Mouse (Mus musculus): ENCODE measurements around the gene Ccdc186. TPM values are rescaled to one million over a fixed set of nuclear protein-coding genes. Genes with fewer than 3 reads are reported as not detected.
A peak's percentile ranks its signal among the peaks of the same experiment; 100 is the strongest.

Gene Ccdc186
- total and polyA plus RNA-seq, 2 experiments from 2014 or later: 15.1 to 18.4 TPM

DNA sequence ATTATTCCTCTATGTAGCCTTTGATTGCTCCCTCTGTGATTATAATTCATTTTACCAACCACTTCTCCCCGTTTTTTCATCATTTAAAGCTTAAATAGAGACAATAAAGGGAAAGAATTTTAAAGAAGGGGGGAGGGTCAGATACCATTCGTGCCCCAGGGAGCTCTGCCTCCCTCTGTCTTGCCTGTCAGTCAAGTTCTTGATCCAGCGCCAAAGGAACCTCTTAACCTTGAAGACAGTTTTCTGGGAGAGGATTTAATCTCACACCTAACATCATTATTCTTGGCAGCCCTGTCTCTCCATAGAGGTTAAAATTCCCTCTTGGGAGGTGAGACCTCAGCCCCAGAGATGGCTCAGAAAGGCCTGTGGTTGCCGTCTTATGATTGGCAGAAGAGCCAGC is 71.3 kb downstream of the Ccdc186 start:
- no peak for ATAC-seq (ENCODE audit: insufficient read depth, low read depth)
- no peak overlapping the region for H3K4me2 ChIP-seq (ENCODE audit: low read depth, low read length)
- WGBS: 53% methylated on average over 4 of the region's 4 CpGs

DNA sequence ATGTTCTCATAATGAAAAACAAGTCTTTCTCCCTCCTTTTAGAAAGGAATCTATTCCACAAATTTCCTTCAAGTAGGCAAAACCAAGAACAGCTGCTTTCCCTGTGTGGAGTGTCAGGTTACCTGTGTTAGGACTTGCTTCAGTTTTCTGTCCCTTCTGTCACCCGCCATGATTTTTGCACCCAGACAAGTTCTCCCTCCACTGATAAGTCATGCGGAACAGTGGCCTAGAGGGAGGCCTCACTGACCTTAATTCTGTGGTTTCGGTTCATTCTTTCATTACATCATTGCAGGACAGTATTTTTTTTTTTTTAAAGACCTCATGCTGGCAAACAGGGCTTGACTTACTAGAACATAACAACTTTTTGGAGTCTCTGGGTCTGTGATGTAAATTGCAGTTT is 72.6 kb downstream of the Ccdc186 start:
- TF ChIP-seq CTCF (IDR thresholded peaks at IDR 0.05; ENCODE audit: low read depth) (no peak), EP300 (IDR thresholded peaks at IDR 0.05; ENCODE audit: low read depth) (no peak)
- H3K9me3 ChIP-seq (replicated peaks; ENCODE audit: control insufficient read depth, low read length): no peaks in the 10 kb centered on the region
- H3K4me1 ChIP-seq (ENCODE audit: control insufficient read depth, insufficient read depth): peaks cover 32% of the 10 kb centered on the region
- ATAC-seq (ENCODE audit: insufficient read depth, low read depth): no peak
- no peak overlapping the region for H3K4me2 ChIP-seq (ENCODE audit: low read depth, low read length)
- H3K4me3 ChIP-seq (ENCODE audit: low read depth, low read length): no peak overlapping the region
- no peak overlapping the region for H3K27ac ChIP-seq (ENCODE audit: low read depth)
- DNase-seq (ENCODE audit: low spot score): no peak
- H3K36me3 ChIP-seq (replicated peaks; ENCODE audit: control insufficient read depth, insufficient read depth, low read length): no peaks in the 10 kb centered on the region
- H3K27me3 ChIP-seq (ENCODE audit: control insufficient read depth, insufficient read depth, low read length): no peaks in the 10 kb centered on the region
- 73% methylated on average over 3 of the region's 3 CpGs for WGBS
- H3K9ac ChIP-seq (replicated peaks; ENCODE audit: low read depth, low read length): no peak overlapping the region

More for the DNA sequence above, 71.3 kb downstream of the Ccdc186 start:
- no peaks in the 10 kb centered on the region for H3K9me3 ChIP-seq (replicated peaks; ENCODE audit: control insufficient read depth, low read length)
- H3K4me3 ChIP-seq (ENCODE audit: low read depth, low read length): no peak overlapping the region
- no peak overlapping the region for H3K27ac ChIP-seq (ENCODE audit: low read depth)
- no peaks in the 10 kb centered on the region for H3K27me3 ChIP-seq (ENCODE audit: control insufficient read depth, insufficient read depth, low read length)
- no peaks in the 10 kb centered on the region for H3K36me3 ChIP-seq (replicated peaks; ENCODE audit: control insufficient read depth, insufficient read depth, low read length)
- DNase-seq (ENCODE audit: low spot score): no peak
- H3K4me1 ChIP-seq (ENCODE audit: control insufficient read depth, insufficient read depth): peaks cover 22% of the 10 kb centered on the region
- no peak overlapping the region for H3K9ac ChIP-seq (replicated peaks; ENCODE audit: low read depth, low read length)
- TF ChIP-seq EP300 (IDR thresholded peaks at IDR 0.05; ENCODE audit: low read depth) (no peak), CTCF (IDR thresholded peaks at IDR 0.05; ENCODE audit: low read depth) (no peak)

DNA sequence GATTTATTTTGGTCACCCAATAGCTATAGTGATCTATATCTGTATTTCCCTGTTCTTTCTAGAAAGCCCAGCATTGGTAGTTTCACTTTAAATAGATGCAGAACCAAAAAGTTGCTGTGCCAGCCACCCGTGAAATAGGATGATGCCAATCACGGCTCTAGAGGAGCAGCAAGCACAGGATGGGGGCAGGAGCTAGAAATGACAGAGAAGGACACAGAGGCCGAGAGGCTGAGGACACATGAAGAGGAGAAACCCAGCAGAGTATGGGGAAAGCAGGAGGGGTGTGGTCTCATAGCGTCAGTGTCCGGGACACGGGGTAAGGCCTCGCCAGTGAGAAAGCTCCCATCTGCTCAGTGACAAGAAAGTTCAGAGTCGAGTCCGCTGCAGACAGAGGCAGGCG is 74.1 kb downstream of the Ccdc186 start:
- WGBS: 53% methylated on average over 10 of the region's 10 CpGs
- H3K4me2 ChIP-seq (ENCODE audit: low read depth, low read length): peak overlapping the region; percentile 24
- DNase-seq (ENCODE audit: low spot score) (no peak), ATAC-seq (ENCODE audit: insufficient read depth, low read depth) (no peak)
- no peak overlapping the region for H3K27ac ChIP-seq (ENCODE audit: low read depth)
- H3K9ac ChIP-seq (replicated peaks; ENCODE audit: low read depth, low read length): no peak overlapping the region
- no peak overlapping the region for H3K4me3 ChIP-seq (ENCODE audit: low read depth, low read length)
- peaks cover 39% of the 10 kb centered on the region for H3K4me1 ChIP-seq (ENCODE audit: control insufficient read depth, insufficient read depth)
- H3K9me3 ChIP-seq (replicated peaks; ENCODE audit: control insufficient read depth, low read length): no peaks in the 10 kb centered on the region
- TF ChIP-seq EP300 (IDR thresholded peaks at IDR 0.05; ENCODE audit: low read depth) (no peak), CTCF (IDR thresholded peaks at IDR 0.05; ENCODE audit: low read depth) (no peak)
- H3K36me3 ChIP-seq (replicated peaks; ENCODE audit: control insufficient read depth, insufficient read depth, low read length): no peaks in the 10 kb centered on the region
- no peaks in the 10 kb centered on the region for H3K27me3 ChIP-seq (ENCODE audit: control insufficient read depth, insufficient read depth, low read length)

DNA sequence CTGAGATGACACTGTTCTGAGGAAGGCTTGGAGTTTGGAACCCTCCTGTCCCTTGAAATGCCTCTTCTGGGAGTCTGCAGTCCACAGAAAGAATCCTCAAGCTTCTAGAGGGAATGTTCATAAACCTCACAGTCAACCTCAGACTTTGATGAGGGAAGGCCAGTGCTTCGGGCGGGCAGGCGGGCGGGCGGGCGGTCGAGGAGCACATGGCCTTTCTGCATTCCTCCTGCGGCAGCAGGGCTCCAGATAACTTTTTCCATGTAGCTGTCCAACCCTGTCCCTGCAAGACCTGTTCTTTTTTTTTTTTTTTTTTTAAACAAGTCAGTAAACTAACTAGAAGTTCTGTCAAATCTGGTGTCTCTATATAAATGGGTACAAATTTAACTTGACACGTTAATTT is 75.4 kb downstream of the Ccdc186 start:
- DNase-seq (ENCODE audit: low spot score) (peak; percentile 78), ATAC-seq (ENCODE audit: insufficient read depth, low read depth) (peak; percentile 72)
- Histone ChIP-seq H3K27ac (ENCODE audit: low read depth) (peak overlapping the region; percentile 67), H3K4me2 (ENCODE audit: low read depth, low read length) (no peak overlapping the region), H3K27me3 (ENCODE audit: control insufficient read depth, insufficient read depth, low read length) (no peaks in the 10 kb centered on the region), H3K9me3 (replicated peaks; ENCODE audit: control insufficient read depth, low read length) (no peaks in the 10 kb centered on the region), H3K4me1 (ENCODE audit: control insufficient read depth, insufficient read depth) (peaks cover 39% of the 10 kb centered on the region), H3K36me3 (replicated peaks; ENCODE audit: control insufficient read depth, insufficient read depth, low read length) (no peaks in the 10 kb centered on the region), H3K4me3 (ENCODE audit: low read depth, low read length) (no peak overlapping the region), H3K9ac (replicated peaks; ENCODE audit: low read depth, low read length) (no peak overlapping the region)
- WGBS: 33% methylated on average over 9 of the region's 9 CpGs
- TF ChIP-seq CTCF (IDR thresholded peaks at IDR 0.05; ENCODE audit: low read depth) (no peak), EP300 (IDR thresholded peaks at IDR 0.05; ENCODE audit: low read depth) (no peak; the same call in 1 of the 2 replicates)

DNA sequence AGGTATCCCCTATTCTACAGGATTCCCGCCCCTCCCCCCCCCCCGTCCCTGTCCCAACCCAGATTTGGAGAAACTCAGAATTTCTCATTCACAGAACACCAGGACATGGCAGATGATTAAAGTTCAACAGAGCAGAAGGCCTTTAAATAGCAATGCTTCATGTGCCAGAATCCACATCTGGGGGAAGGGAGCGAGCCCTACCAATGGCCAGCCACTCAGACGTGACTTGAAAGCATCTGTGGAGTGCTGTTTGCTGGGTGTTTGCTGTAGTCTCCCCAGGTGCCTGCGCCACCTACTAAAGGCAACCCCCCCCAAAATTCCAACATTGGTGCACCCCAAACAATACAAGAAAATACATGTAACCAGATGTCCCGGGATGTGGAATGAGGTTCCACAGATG is 76.5 kb downstream of the Ccdc186 start:
- 45% methylated on average over 6 of the region's 6 CpGs for WGBS
- peak overlapping the region; percentile 85 for H3K27ac ChIP-seq (ENCODE audit: low read depth)

DNA sequence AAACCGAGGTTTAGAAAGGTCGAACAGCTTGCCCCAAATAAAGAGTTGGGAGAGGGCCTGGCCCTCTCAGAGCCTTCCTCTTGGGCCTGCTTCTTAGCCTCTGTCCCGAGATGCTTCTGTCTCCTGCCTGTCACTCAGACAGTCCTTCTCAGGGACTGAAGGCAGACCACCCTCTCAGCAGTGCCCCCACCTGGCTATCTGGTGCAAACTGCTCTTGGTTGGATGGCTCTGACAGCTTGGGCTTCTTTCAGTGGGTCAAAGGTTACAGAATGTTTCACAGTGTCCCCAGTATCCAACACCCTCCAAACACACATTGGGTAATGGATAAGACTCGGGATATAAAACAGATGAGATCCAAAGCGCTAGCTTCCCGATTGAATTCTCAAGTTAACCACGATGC is 76.9 kb downstream of the Ccdc186 start:
- Histone ChIP-seq H3K9me3 (replicated peaks; ENCODE audit: control insufficient read depth, low read length) (no peaks in the 10 kb centered on the region), H3K27ac (ENCODE audit: low read depth) (peak overlapping the region; percentile 85), H3K27me3 (ENCODE audit: control insufficient read depth, insufficient read depth, low read length) (no peaks in the 10 kb centered on the region), H3K4me3 (ENCODE audit: low read depth, low read length) (no peak overlapping the region), H3K36me3 (replicated peaks; ENCODE audit: control insufficient read depth, insufficient read depth, low read length) (no peaks in the 10 kb centered on the region), H3K4me1 (ENCODE audit: control insufficient read depth, insufficient read depth) (peaks cover 39% of the 10 kb centered on the region), H3K9ac (replicated peaks; ENCODE audit: low read depth, low read length) (no peak overlapping the region), H3K4me2 (ENCODE audit: low read depth, low read length) (no peak overlapping the region)
- WGBS: 61% methylated on average over 7 of the region's 7 CpGs
- peak; percentile 30 for DNase-seq (ENCODE audit: low spot score)
- TF ChIP-seq CTCF (IDR thresholded peaks at IDR 0.05; ENCODE audit: low read depth) (peak; percentile 43), EP300 (IDR thresholded peaks at IDR 0.05; ENCODE audit: low read depth) (no peak)
- peak; percentile 52; the same call in 1 of the 2 replicates for ATAC-seq (ENCODE audit: insufficient read depth, low read depth)

More for the DNA sequence above, 76.5 kb downstream of the Ccdc186 start:
- Histone ChIP-seq H3K9ac (replicated peaks; ENCODE audit: low read depth, low read length) (no peak overlapping the region), H3K4me3 (ENCODE audit: low read depth, low read length) (no peak overlapping the region), H3K9me3 (replicated peaks; ENCODE audit: control insufficient read depth, low read length) (no peaks in the 10 kb centered on the region), H3K4me2 (ENCODE audit: low read depth, low read length) (peak overlapping the region; percentile 5), H3K27me3 (ENCODE audit: control insufficient read depth, insufficient read depth, low read length) (no peaks in the 10 kb centered on the region), H3K4me1 (ENCODE audit: control insufficient read depth, insufficient read depth) (peaks cover 39% of the 10 kb centered on the region), H3K36me3 (replicated peaks; ENCODE audit: control insufficient read depth, insufficient read depth, low read length) (no peaks in the 10 kb centered on the region)
- ATAC-seq (ENCODE audit: insufficient read depth, low read depth): peak; percentile 56; the same call in 1 of the 2 replicates
- DNase-seq (ENCODE audit: low spot score): peak; percentile 57
- no peak for TF ChIP-seq CTCF (IDR thresholded peaks at IDR 0.05; ENCODE audit: low read depth)
- no peak for TF ChIP-seq EP300 (IDR thresholded peaks at IDR 0.05; ENCODE audit: low read depth)

Other genes with a start within 250 kb of the Ccdc186 start
- gene Adrb1, start 100.0 kb downstream of the Ccdc186 start, total RNA-seq (2014; rRNA removed; ENCODE audit: low replicate concordance): 30.2 and 31.3 TPM in 2 replicates
- 10.9 and 11.7 TPM in 2 replicates for gene Adrb1, start 100.0 kb downstream of the Ccdc186 start, polyA plus RNA-seq (2015; fragmentation: Nextera tagmentation; extraction: Ambion mirVana)
- gene Tdrd1, start 4.0 kb upstream of the Ccdc186 start, total RNA-seq (2014; rRNA removed; ENCODE audit: low replicate concordance): 0.97 TPM in 1 of 2 replicates, not detected in the other
- gene Tdrd1, start 4.0 kb upstream of the Ccdc186 start, polyA plus RNA-seq (2015; fragmentation: Nextera tagmentation; extraction: Ambion mirVana): 0.05 and 0.10 TPM in 2 replicates
- gene Vwa2, start 52.1 kb upstream of the Ccdc186 start, total RNA-seq (2014; rRNA removed; ENCODE audit: low replicate concordance): 0.11 TPM in 1 of 2 replicates, not detected in the other
- not detected in 2 replicates for gene Vwa2, start 52.1 kb upstream of the Ccdc186 start, polyA plus RNA-seq (2015; fragmentation: Nextera tagmentation; extraction: Ambion mirVana)
- 2.3 and 3.6 TPM in 2 replicates for gene Afap1l2, start 186.0 kb upstream of the Ccdc186 start, total RNA-seq (2014; rRNA removed; ENCODE audit: low replicate concordance)
- 2.5 and 2.7 TPM in 2 replicates for gene Afap1l2, start 186.0 kb upstream of the Ccdc186 start, polyA plus RNA-seq (2015; fragmentation: Nextera tagmentation; extraction: Ambion mirVana)

All from heart, postnatal 0 days (tissue).